Mouse (Mus musculus) kidney, embryonic 14.5 days (tissue): ENCODE results near the gene Stx4a. TPM values are rescaled to one million over a fixed set of nuclear protein-coding genes. Genes with fewer than 3 reads are reported as not detected.

Experiments used
- ATAC-seq: fragments of 200-750 bp; cut with Nextera tagmentation; 2 replicates; pipeline ENCODE4 v1.8.0; 2017; ENCODE audit warnings: moderate number of reproducible peaks, mild to moderate bottlenecking, moderate TSS enrichment, moderate library complexity; ENCODE audit not compliant: low FRiP score, low TSS enrichment
- H3K27ac ChIP-seq: fragments of 300-500 bp; sonication (generic); 2 replicates; pipeline ENCODE4 v1.5.1; 2014; ENCODE audit warnings: low read depth, mild to moderate bottlenecking, low read length, moderate library complexity, mixed read lengths
- H3K27me3 ChIP-seq: fragments of 300-500 bp; sonication (generic); 2 replicates; pipeline ENCODE4 v1.6.1; 2014; ENCODE audit warnings: mild to moderate bottlenecking, low read length; ENCODE audit not compliant: control insufficient read depth, insufficient read depth
- H3K36me3 ChIP-seq: fragments of 300-500 bp; sonication (generic); 2 replicates; pipeline ENCODE4 v1.6.1; 2014; ENCODE audit warnings: low read length, mixed read lengths; ENCODE audit not compliant: control insufficient read depth, insufficient read depth
- H3K4me1 ChIP-seq: fragments of 300-500 bp; sonication (generic); 2 replicates; pipeline ENCODE4 v1.6.1; 2014; ENCODE audit warnings: low read length, mixed read lengths; ENCODE audit not compliant: control insufficient read depth, insufficient read depth
- H3K4me2 ChIP-seq: fragments of 300-500 bp; sonication (generic); replicated peaks from 2 replicates; pipeline ENCODE4 v1.6.1; 2014; ENCODE audit warnings: low read depth, mild to moderate bottlenecking, low read length
- H3K4me3 ChIP-seq: fragments of 300-500 bp; sonication (generic); 2 replicates; pipeline ENCODE4 v1.5.1; 2014; ENCODE audit warnings: mild to moderate bottlenecking, low read length
- H3K9ac ChIP-seq: fragments of 300-500 bp; sonication (generic); 2 replicates; pipeline ENCODE4 v1.6.1; 2014; ENCODE audit warnings: low read depth, mild to moderate bottlenecking, low read length, moderate library complexity
- H3K9me3 ChIP-seq: fragments of 300-500 bp; sonication (generic); 2 replicates; pipeline ENCODE4 v1.6.1; 2016; ENCODE audit warnings: low read length; ENCODE audit not compliant: control insufficient read depth
- WGBS: fragments of 180-500 bp; shearing (Covaris S2); extraction: QIAGEN DNeasy Blood & Tissue Kit; methylation state at CpG from one replicate; pipeline ENCODE4 v1.1.7; 2014; 5-methylcytosine and 5-hydroxymethylcytosine counted together
- polyA plus RNA-seq: library from polyadenylated mRNA; unstranded; fragments of >200 nt; fragmentation: Nextera tagmentation; extraction: Ambion mirVana; gene quantifications from 2 replicates; pipeline ENCODE4 v1.2.1, GENCODE M21; 2014

The Stx4a gene
- polyA plus RNA-seq, 1 experiment from 2014 or later: 22.1 TPM

GRCm38 (mm10) chr7:127811240-127811639 is 12.9 kb upstream of the Stx4a start:
- no peak overlapping the region for H3K27ac ChIP-seq
- H3K36me3 ChIP-seq: no peaks in the 10 kb centered on the region; the same call in 1 of the 2 replicates
- no peaks in the 10 kb centered on the region for H3K9me3 ChIP-seq
- H3K27me3 ChIP-seq: no peaks in the 10 kb centered on the region
- no peak overlapping the region for H3K4me2 ChIP-seq
- WGBS: 77% methylated on average over 4 of the region's 4 CpGs
- no peak overlapping the region for H3K9ac ChIP-seq
- H3K4me1 ChIP-seq: peaks cover 5% of the 10 kb centered on the region; the same call in 1 of the 2 replicates
- no peak for ATAC-seq
- no peak overlapping the region for H3K4me3 ChIP-seq

GRCm38 (mm10) chr7:127812292-127812691 is 11.8 kb upstream of the Stx4a start:
- WGBS: 91% methylated on average over 3 of the region's 3 CpGs
- Histone ChIP-seq H3K4me1 (peaks cover 5% of the 10 kb centered on the region; the same call in 1 of the 2 replicates), H3K27me3 (no peaks in the 10 kb centered on the region), H3K36me3 (no peaks in the 10 kb centered on the region; the same call in 1 of the 2 replicates), H3K9ac (no peak overlapping the region), H3K4me3 (no peak overlapping the region), H3K4me2 (no peak overlapping the region), H3K9me3 (no peaks in the 10 kb centered on the region), H3K27ac (no peak overlapping the region)
- no peak for ATAC-seq

GRCm38 (mm10) chr7:127813821-127814220 is 10.3 kb upstream of the Stx4a start:
- Histone ChIP-seq H3K27me3 (no peaks in the 10 kb centered on the region), H3K36me3 (no peaks in the 10 kb centered on the region; the same call in 1 of the 2 replicates), H3K9ac (no peak overlapping the region), H3K9me3 (no peaks in the 10 kb centered on the region), H3K4me2 (no peak overlapping the region), H3K4me3 (no peak overlapping the region), H3K27ac (no peak overlapping the region; the same call in 1 of the 2 replicates), H3K4me1 (peaks cover 5% of the 10 kb centered on the region; the same call in 1 of the 2 replicates)
- WGBS: 59% methylated on average over 4 of the region's 4 CpGs
- no peak for ATAC-seq

- peak overlapping the region; percentile 17; the same call in 1 of the 2 replicates for H3K27ac ChIP-seq
Measured at GRCm38 (mm10) chr7:127814241-127814921, 9.7 kb upstream of the Stx4a start.

GRCm38 (mm10) chr7:127815116-127815665 is 8.9 kb upstream of the Stx4a start:
- no peak overlapping the region for H3K4me3 ChIP-seq
- ATAC-seq: no peak
- peaks cover 5% of the 10 kb centered on the region; the same call in 1 of the 2 replicates for H3K4me1 ChIP-seq
- 0 out of 2 replicates have a peak overlapping the region, but pooled peaks have one; percentile 17 for H3K27ac ChIP-seq
- H3K9me3 ChIP-seq: no peaks in the 10 kb centered on the region
- no peak overlapping the region for H3K4me2 ChIP-seq
- WGBS: 80% methylated on average over 15 of the region's 15 CpGs
- H3K27me3 ChIP-seq: no peaks in the 10 kb centered on the region
- H3K9ac ChIP-seq: peak overlapping the region; percentile 18; the same call in 1 of the 2 replicates
- H3K36me3 ChIP-seq: no peaks in the 10 kb centered on the region; the same call in 1 of the 2 replicates

More at GRCm38 (mm10) chr7:127814241-127814921, 9.7 kb upstream of the Stx4a start:
- H3K9me3 ChIP-seq: no peaks in the 10 kb centered on the region
- H3K4me1 ChIP-seq: peaks cover 5% of the 10 kb centered on the region; the same call in 1 of the 2 replicates
- no peak overlapping the region for H3K4me3 ChIP-seq
- H3K36me3 ChIP-seq: no peaks in the 10 kb centered on the region; the same call in 1 of the 2 replicates
- H3K4me2 ChIP-seq: no peak overlapping the region
- no peak for ATAC-seq
- peak overlapping the region; percentile 18; the same call in 1 of the 2 replicates for H3K9ac ChIP-seq
- 64% methylated on average over 19 of the region's 19 CpGs for WGBS
- H3K27me3 ChIP-seq: no peaks in the 10 kb centered on the region

DNA sequence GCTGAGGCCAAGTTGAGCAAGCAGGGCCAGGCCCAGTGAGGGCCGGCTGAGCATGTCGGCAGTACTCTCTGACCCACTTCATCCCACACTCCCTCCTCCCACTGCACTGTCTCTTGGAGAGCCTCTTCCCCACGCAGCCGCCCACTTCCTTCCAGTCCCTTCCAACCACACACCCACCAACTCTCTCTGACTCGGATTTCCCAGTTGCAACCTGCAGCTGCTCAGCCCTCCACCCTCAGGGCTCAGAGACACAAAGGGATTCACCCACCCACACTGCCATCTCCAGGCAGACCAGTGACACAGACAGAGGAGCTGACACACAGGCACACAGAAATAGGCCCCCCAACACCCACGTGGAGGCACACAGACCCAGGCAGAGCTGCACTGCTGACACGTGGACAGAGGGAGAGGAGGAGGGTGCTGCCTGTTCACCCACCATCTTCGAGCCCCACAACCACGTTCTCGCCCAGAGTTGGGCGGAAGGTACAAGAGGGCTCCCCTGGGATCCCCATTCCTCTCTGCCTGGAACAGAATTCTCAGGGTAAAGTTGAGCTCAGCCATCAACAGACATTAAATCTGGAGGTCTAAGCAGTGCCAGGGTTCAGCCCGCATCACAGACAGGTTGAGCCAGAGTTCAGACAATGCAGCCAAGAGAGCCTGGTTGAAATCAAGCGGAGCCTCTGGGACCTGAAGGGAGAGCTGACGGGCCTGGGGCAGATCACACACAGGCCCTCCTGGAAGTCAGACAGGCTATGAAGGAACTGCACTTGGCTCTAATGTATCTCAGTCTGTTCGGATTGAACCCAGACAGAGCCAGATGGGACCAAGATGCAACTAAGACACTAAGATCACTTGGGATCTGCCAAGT is 7.9 kb upstream of the Stx4a start:
- Histone ChIP-seq H3K9ac (peak overlapping the region; percentile 31; the same call in 1 of the 2 replicates), H3K4me3 (no peak overlapping the region), H3K9me3 (no peaks in the 10 kb centered on the region), H3K36me3 (no peaks in the 10 kb centered on the region; the same call in 1 of the 2 replicates), H3K27me3 (no peaks in the 10 kb centered on the region), H3K4me2 (no peak overlapping the region), H3K27ac (peak overlapping the region; percentile 51; the same call in 1 of the 2 replicates), H3K4me1 (peaks cover 11% of the 10 kb centered on the region; the same call in 1 of the 2 replicates)
- WGBS: 53% methylated on average over 15 of the region's 15 CpGs
- ATAC-seq: peak; percentile 47

DNA sequence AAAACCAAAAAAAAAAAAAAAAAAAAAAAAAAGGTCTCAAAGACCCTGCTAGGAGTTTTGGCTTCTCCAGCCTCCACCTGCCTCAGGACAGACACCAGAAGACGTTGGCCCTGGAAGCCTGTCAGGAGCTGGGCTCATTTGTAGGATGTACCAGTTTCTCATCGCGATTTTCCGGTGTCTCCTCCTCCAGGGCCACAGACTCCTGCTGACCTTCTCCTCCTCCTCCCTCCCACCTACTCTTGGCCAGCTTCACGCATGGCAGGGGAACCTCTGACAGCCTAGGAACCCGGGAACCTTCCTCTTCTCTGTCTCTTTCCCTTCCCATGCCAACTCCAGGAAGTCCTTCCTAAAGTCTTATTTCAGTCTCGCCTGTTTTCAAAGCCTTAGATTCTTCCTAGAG is 7.0 kb upstream of the Stx4a start:
- Histone ChIP-seq H3K4me2 (no peak overlapping the region), H3K4me3 (no peak overlapping the region), H3K27me3 (no peaks in the 10 kb centered on the region), H3K9me3 (no peaks in the 10 kb centered on the region), H3K27ac (no peak overlapping the region), H3K4me1 (peaks cover 11% of the 10 kb centered on the region; the same call in 1 of the 2 replicates), H3K9ac (no peak overlapping the region), H3K36me3 (no peaks in the 10 kb centered on the region; the same call in 1 of the 2 replicates)
- 64% methylated on average over 7 of the region's 7 CpGs for WGBS
- no peak for ATAC-seq

GRCm38 (mm10) chr7:127817776-127818175 is 6.3 kb upstream of the Stx4a start:
- Histone ChIP-seq H3K9ac (no peak overlapping the region), H3K27ac (no peak overlapping the region), H3K4me1 (peaks cover 14% of the 10 kb centered on the region; the same call in 1 of the 2 replicates), H3K4me3 (no peak overlapping the region), H3K27me3 (no peaks in the 10 kb centered on the region), H3K9me3 (no peaks in the 10 kb centered on the region), H3K36me3 (no peaks in the 10 kb centered on the region), H3K4me2 (no peak overlapping the region)
- no peak for ATAC-seq
- 88% methylated on average over 5 of the region's 5 CpGs for WGBS
